Mouse (Mus musculus) right cerebral cortex, postnatal 14 days (tissue): ENCODE data around the gene Zfp688.
"Not testable (repeated sequence)": the region's sequence is repeated elsewhere in the genome, so short reads cannot be mapped to it uniquely, and the experiment has no call there.

Source experiments
- DNase-seq: peaks from one replicate; pipeline ENCODE4 v3.0.0; 2022

Zfp688 gene

DNA sequence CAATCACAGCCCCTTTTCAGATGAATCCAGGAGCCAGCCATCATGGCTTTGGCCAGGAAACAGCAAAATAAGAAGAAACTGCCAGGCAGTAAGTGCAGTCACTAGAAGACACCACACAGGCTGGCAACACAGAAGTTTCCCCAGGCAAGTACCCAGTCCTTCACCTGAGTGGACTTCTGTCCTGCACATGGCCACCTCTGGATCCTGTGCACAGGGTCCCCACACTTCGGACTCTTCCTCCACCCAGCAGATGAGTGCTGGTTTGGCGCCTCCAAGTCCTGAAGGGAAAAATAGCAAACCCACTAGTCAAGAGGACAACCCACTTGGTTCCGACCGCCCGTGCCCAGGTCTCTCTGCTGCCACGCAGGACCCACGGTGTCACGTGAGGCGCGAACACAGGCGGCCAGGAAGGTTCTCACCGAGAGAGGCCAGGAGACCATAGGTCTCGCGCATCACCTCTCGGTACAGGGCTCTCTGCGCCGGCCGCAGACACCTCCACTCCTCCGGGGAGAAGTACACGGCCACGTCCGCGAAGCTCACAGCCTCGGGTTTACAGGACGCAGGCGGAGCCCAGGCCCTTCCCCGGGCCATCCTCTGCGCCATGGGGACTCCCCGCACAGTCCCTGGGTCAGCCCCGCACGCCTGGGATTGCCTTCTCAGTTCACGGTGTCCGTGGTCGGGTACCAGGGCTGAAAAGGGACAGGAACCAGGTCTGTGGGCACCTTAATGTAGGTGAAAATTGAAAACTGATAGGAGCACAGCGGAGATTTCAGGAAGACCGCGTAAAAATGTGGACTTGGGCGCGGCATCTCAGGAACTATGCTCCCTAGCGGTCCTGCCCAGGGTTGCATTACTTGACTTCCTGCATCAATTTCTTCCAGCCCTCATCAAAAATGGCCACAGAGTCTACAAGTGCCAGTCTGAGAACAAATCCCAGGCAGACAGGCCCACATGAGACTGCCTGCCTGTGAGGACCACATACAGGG, 15.6 kb downstream of the Zfp688 start, which contains the start of gene Zfp764:
Gene Zfp764, minus strand, starts transcription at position 821 of the 986 bp plus-strand sequence.
- DNase-seq = peak; percentile 88

DNA sequence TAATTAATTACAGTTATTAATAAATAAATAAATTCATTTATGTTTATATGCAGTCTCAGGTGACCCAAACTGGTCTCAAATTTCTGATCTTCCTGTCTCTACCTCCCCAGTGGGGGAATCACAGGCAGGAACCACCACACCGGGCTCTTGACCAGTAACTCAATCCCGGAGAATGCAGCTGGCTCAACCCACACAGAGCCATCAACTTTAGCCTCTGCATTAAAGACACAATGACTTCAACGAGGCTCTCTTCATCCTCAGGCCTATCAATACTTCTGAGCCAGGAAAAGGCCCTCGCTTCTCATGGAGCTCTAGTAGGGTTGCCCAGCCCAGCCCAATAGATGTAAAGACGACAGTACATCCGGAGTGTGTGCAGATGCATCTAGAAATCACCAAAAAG, 17.8 kb downstream of the Zfp688 start:
- DNase-seq = not testable (repeated sequence)

DNA sequence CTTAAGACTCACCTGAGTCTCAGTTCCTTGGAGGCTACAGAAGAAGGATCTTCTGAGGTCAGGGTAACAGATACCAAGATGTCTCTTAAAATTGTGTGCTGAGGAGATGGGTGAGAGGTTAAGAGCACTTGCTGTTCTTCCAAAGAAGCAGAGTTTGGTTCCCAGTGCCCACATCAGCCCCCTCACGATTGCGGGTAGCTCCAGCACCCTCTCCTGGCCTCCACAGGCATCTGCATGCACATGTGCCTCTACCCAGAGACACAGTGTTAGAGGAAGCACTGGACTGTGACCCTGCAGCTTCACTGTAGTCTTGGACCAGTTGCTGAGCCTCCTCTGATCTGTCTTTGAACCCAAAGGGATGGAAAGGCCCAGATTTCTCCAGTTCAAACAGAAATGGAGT, 18.9 kb downstream of the Zfp688 start:
- DNase-seq = no peak

DNA sequence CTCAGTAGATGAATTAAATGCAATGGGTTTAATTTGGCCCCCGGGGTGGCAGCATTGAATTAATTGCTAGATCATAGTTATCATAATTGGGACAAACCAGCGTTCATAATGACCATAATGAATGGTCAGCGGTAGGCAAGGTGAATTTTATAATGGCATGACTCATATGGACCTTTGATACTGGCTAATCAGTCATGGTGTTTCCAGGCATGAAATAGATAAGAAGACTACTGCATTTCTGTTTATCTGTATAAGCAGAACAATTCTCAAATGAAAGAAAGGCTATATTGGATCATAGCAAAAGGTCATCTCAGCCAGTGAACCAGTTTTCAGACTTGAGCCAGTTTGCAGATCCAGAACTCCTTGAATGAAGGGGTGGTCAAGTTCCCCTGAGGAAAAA, 21.5 kb downstream of the Zfp688 start:
- no peak for DNase-seq

DNA sequence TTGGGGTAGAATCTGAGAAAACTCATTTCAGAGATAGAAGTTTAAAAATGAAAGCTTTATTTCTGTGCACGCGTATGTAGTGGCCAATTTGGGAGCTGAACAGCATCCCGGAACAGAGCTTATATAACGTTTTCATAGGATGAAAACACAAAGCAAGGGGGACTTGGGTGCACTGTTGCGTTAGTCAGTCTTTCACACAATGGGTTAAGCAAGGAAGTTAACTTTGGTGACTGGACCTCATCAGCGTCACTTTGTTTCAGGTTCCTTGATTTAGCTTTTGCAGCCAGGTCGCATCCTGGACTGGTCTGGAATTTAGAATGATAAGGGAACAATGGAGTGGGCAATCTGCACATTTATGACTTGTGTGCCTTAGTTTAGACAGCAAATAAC, 27.9 kb downstream of the Zfp688 start:
- no peak for DNase-seq

GRCm38 (mm10) chr7:127393157-127393943, 28.5 kb downstream of the Zfp688 start, which contains the start of gene E430018J23Rik:
TSS of gene E430018J23Rik (minus strand) at chr7:127393629.
- DNase-seq = peak; percentile 92

- no peak for DNase-seq
These were observed 29.5 kb downstream of the Zfp688 start for GRCm38 (mm10) chr7:127392251-127392824.

- no peak for DNase-seq
These were observed 30.3 kb downstream of the Zfp688 start for GRCm38 (mm10) chr7:127391538-127391937.

DNA sequence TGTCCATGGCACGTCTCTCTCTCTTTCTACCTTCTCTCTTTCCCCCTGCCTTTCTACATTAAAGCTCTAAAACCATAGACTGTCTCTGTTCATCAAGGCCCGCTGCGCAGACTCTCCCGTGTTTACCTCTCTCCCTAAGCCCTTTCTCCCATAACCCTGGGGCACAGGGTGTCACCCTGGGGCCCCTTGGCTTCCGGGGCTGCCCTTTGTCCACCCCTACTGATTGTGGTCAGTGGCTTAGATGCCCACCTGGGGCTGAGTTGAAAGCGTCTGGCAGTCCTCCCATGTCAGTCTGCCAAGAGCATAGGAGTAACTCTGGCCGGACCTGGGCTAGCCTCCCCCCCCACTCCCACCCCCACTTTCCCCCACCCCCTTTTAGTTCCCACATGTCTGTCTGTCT, 31.6 kb downstream of the Zfp688 start:
- peak; percentile 5 for DNase-seq

DNA sequence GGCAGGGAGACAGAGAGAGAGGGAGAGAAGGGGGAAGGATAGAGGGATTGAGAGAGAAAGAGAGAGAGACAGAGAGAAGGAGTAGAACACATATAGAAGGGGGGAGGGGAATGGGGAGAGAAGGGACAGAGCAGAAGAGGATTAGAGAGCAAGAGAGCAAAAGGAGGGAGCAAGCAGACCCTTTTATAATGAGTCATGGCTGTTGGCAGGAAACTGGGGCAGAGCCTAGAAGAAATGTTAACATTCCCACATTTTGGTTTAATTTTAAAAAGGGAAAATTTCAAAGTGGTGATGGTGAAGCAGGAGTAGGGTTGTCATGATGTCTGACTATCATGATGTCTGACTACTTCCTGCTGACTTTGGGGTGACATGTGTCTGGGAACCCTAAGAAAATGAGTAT, 33.7 kb downstream of the Zfp688 start:
- not testable (repeated sequence) for DNase-seq

DNA sequence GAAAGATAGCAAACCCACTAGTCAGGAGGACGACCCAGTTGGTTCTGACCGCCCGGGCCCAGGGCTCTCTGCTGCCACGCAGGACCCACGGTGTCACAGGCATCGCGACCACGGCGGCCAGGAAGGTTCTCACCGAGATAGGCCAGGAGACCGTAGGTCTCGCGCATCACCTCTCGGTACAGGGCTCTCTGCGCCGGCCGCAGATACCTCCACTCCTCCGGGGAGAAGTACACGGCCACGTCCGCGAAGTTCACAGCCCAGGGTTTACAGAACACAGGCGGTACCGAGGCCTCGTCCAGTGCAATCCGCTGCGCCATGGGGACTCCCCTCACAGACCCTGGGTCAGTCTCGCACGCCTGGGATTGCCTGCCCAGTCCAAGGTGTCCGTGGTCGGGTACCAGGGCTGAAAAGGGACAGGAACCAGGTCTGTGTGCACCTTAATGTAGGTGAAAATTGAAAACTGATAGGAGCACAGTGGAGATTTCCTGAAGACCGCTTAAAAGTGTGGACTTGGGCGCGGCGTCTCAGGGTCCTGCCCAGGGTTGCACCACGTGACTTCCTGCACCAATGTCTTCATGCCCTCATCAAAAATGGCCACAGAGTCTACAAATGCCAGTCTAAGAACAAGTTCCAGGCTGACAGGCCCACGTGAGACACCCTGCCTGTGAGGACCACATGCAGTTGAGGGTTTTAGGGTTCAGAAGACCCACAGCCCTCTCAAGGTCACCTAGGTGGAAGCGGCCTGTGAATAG, 35.1 kb downstream of the Zfp688 start, which contains the start of gene 9130019O22Rik:
Gene 9130019O22Rik, minus strand, starts transcription at position 526 of the 752 bp plus-strand sequence.
- DNase-seq = peak; percentile 91

DNA sequence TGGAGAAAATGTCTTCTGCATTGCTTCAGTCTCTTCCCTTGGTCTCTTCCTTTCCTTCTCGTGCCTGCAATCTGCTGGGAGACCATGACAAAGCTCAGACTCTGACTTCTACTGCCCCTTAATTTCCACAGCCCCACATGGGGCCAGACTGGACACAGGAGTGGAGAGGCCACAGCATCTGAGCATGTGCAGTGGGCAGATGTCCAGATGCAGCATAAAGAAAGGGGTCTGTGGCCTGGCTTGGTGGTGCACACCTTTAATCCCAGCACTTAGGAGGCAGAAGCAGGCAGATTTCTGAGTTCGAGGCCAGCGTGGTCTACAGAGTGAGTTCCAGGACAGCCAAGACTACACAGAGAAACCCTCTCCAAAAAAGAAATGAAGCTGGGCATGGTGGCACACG, 36.3 kb downstream of the Zfp688 start:
- not testable (repeated sequence) for DNase-seq

- no peak for DNase-seq
These were observed 43.5 kb downstream of the Zfp688 start for GRCm38 (mm10) chr7:127378310-127378921.

- DNase-seq = peak; percentile 92
These were observed 46.3 kb downstream of the Zfp688 start, which contains the start of gene Zfp747 for GRCm38 (mm10) chr7:127375271-127376245. TSS of gene Zfp747 (minus strand) at chr7:127376050.

GRCm38 (mm10) chr7:127371870-127372269, 50.0 kb downstream of the Zfp688 start:
- not testable (repeated sequence) for DNase-seq

DNA sequence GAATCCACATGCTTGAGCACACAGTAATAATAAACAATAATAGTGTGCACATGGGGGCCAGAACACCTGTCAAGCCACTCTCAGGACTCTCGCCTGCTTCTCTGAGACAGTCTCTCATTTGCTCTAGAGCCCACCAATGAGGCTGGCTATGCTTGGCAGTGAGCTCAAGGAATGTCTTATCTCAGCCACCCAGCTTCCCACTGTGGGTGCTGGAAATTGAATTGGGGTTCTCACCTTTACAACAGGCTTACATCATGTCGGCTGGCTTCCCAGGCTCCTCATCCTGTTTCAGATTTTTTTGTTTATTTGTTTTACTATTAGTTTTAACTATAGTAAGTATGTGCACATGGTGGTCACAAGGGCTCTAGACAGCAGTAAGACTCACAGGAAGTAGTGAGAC, 50.7 kb downstream of the Zfp688 start:
- DNase-seq = no peak
